Mouse (Mus musculus): ENCODE data around the gene Olfr764-ps1. TPM values are rescaled to one million over a fixed set of nuclear protein-coding genes. Genes with fewer than 3 reads are reported as not detected.
"Not testable (repeated sequence)": the region's sequence is repeated elsewhere in the genome, so short reads cannot be mapped to it uniquely, and the experiment has no call there.

Gene Olfr764-ps1
- polyA plus RNA-seq (2015; fragmentation: Nextera tagmentation; extraction: Ambion mirVana): not detected in 2 replicates

DNA sequence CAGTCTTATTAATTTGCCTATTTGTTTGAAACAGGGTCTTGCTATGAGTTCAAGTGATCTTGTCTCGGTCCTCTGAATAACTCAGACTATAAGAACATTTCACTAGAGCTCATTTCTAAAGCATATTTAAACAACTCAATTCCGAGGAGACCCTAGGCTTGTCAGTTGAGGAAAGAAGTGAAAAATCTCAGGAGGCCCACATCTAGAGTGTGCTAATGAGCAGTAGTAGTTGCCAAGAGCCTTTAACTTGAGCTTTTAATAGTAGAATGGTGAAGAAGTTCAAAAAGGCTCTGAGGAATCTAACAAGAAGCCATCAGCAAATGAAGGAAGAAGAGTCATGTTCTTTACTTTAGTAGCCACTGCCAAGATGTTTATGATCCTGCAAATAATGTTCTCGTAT, at the start of gene Olfr764-ps1:
Gene Olfr764-ps1, minus strand, starts transcription at position 101 of the 400 bp plus-strand sequence.
- H3K9me3 ChIP-seq (replicated peaks): no peaks in the 10 kb centered on the region
- H3K9ac ChIP-seq: no peak within 1 kb of the TSS
- no peak within 1 kb of the TSS for H3K27ac ChIP-seq
- WGBS: 71% methylated on average over 3 of the region's 3 CpGs
- H3K4me3 ChIP-seq: no peak within 1 kb of the TSS
- H3K36me3 ChIP-seq: no peaks in the 10 kb centered on the region
- ATAC-seq (replicated peaks; ENCODE audit: insufficient number of reproducible peaks, insufficient read depth, low FRiP score, low read depth): no peak
- H3K4me2 ChIP-seq: no peak within 1 kb of the TSS
- H3K4me1 ChIP-seq (replicated peaks): no peaks in the 10 kb centered on the region
- H3K27me3 ChIP-seq: no peaks in the 10 kb centered on the region

DNA sequence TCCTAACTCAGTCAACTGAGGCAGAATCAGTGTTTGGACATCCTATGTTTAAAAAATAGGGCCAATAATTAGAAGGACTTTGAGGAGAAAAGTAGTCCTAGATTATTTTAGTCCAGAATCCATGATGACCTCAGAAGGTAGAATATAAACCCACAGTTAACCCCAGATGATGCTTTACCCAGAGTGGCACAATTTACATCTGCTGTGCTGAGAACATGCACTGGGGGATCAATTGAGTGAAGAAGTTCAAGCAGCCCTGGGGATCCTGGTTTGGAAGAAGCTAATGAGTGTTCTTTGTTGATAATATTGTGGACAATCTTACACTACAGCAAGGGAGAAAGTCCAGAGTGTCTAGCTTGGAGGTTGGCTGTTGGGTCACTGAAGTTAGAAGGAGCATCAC, 43.1 kb upstream of the Olfr764-ps1 start, which contains the start of gene Olfr767:
Gene Olfr767, minus strand, starts transcription at position 101 of the 400 bp plus-strand sequence.
- not testable (repeated sequence) for H3K4me1 ChIP-seq (replicated peaks); H3K4me3 ChIP-seq; H3K9me3 ChIP-seq (replicated peaks); H3K4me2 ChIP-seq; H3K27me3 ChIP-seq; H3K36me3 ChIP-seq; H3K9ac ChIP-seq; H3K27ac ChIP-seq; ATAC-seq (replicated peaks; ENCODE audit: insufficient number of reproducible peaks, insufficient read depth, low FRiP score, low read depth)

DNA sequence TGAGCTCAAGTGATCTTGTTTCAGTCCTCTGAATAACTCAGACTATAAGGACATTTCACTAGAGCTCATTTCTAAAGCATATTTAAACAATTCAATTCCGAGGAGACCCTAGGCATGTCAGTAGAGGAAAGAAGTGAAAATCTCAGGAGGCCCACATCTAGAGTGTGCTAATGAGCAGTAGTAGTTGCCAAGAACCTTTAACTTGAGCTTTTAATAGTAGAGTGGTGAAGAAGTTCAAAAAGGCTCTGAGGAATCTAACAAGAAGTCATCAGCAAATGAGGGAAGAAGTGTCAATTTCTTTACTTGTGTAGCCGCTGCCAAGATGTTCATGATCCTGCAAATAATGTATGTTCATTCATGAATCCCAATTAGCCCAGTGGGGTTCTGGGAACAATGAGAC, 29.2 kb upstream of the Olfr764-ps1 start, which contains the start of gene Olfr766-ps1:
Gene Olfr766-ps1, minus strand, starts transcription at position 101 of the 400 bp plus-strand sequence.
- ATAC-seq (replicated peaks; ENCODE audit: insufficient number of reproducible peaks, insufficient read depth, low FRiP score, low read depth): no peak

DNA sequence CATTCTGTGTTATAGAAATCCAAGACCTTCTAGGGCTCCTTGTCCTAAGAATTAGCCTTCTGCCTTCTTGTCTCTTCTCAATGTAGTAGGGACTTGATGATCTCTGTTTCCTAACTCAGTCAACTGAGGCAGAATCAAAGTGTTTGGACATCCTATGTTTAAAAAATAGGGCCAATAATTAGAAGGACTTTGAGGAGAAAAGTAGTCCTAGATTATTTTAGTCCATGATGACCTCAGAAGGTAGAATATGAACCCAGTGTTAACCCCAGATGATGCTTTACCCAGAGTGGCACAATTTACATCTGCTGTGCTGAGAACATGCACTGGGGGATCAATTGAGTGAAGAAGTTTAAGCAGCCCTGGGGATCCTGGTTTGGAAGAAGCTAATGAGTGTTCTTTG, 10.2 kb upstream of the Olfr764-ps1 start, which contains the start of gene Olfr765:
Gene Olfr765, minus strand, starts transcription at position 101 of the 400 bp plus-strand sequence.
- H3K27me3 ChIP-seq; H3K27ac ChIP-seq; H3K9ac ChIP-seq; H3K4me1 ChIP-seq (replicated peaks); H3K36me3 ChIP-seq; H3K4me3 ChIP-seq; ATAC-seq (replicated peaks; ENCODE audit: insufficient number of reproducible peaks, insufficient read depth, low FRiP score, low read depth); H3K4me2 ChIP-seq; H3K9me3 ChIP-seq (replicated peaks): not testable (repeated sequence)

More for the DNA sequence above, 29.2 kb upstream of the Olfr764-ps1 start, which contains the start of gene Olfr766-ps1:
- 76% methylated on average over 2 of the region's 2 CpGs for WGBS
- no peak within 1 kb of the TSS for H3K9ac ChIP-seq
- H3K4me3 ChIP-seq: no peak within 1 kb of the TSS
- H3K36me3 ChIP-seq: no peaks in the 10 kb centered on the region
- no peak within 1 kb of the TSS for H3K4me2 ChIP-seq
- H3K9me3 ChIP-seq (replicated peaks): no peaks in the 10 kb centered on the region
- H3K27ac ChIP-seq: no peak within 1 kb of the TSS
- no peaks in the 10 kb centered on the region for H3K27me3 ChIP-seq
- H3K4me1 ChIP-seq (replicated peaks): no peaks in the 10 kb centered on the region

DNA sequence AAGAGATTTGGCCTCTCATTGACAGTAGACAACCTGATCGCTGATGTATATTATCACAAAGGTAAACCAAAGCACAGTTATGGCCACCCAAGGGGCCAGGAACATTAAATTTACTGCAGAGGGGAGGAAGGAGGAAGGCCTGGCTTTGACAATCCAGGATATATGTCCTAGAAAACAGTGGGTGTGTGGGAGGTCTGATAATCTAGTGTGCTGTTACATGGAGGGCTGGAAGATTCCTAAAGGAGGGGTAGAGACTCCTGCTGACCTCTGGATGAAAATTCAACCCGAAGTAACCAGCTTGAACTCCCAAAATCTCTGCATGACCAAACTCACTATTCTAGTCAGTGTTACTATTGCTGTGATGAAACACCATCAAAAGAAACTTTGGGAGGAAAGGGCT, 11.4 kb downstream of the Olfr764-ps1 start:
- no peak overlapping the region for H3K4me2 ChIP-seq
- H3K27me3 ChIP-seq: no peaks in the 10 kb centered on the region
- H3K27ac ChIP-seq: no peak overlapping the region
- no peaks in the 10 kb centered on the region for H3K4me1 ChIP-seq (replicated peaks)
- H3K9me3 ChIP-seq (replicated peaks): no peaks in the 10 kb centered on the region
- ATAC-seq (replicated peaks; ENCODE audit: insufficient number of reproducible peaks, insufficient read depth, low FRiP score, low read depth): no peak
- H3K36me3 ChIP-seq: no peaks in the 10 kb centered on the region
- H3K9ac ChIP-seq: no peak overlapping the region
- WGBS: 69% methylated on average over 2 of the region's 2 CpGs
- H3K4me3 ChIP-seq: no peak overlapping the region

DNA sequence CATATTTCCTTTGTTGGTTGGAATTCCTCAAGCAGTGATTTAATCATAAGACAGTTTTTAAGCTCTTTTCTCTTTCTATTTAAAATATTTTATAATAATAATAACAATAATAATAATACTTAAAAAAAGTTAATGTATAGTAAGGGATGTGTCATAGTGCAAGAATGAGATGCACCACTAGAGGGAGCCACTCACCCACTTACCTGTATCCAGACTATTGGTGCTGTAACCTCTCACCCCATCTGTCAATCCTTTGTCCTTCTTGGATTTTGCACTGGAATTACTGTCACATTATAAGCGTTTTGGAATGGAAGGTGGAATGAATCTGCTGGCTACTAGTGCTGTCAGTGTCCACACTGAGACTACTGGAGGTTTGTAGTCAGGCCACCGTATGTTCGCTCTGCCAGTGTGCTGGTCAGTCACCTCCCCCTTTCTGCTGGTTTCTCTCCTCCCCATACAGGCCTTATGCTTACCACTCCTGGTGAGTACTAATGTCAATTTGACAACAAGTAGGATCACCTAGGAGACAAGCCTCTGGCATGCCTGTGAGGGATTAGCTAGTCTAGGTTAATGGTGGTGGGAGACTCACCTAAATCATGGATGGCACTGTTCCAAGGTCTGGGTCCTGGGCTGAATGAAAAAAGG, 13.6 kb downstream of the Olfr764-ps1 start:
- no peak for ATAC-seq (replicated peaks; ENCODE audit: insufficient number of reproducible peaks, insufficient read depth, low FRiP score, low read depth)

DNA sequence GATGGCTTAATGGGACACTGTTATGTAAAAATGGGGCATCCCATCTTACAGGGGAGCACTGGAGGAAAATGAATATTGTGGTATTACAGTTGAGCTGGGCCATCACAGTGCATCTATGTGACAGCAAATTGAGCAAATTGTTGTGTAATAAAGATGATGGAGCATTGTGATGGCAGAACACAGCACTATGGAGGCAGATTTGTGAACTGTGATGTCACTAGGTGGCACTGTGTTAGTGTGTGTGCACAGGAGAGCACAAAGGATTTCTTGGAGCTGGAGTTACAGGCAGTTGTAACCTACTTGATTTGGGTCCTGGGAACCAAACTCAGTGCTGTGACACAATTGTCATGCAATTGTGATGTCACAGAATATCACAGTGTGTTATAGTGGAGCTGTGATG, 16.4 kb downstream of the Olfr764-ps1 start:
- no peak for ATAC-seq (replicated peaks; ENCODE audit: insufficient number of reproducible peaks, insufficient read depth, low FRiP score, low read depth)
- no peak overlapping the region for H3K9ac ChIP-seq
- no peaks in the 10 kb centered on the region for H3K9me3 ChIP-seq (replicated peaks)
- H3K4me2 ChIP-seq: no peak overlapping the region
- H3K36me3 ChIP-seq: no peaks in the 10 kb centered on the region
- no peaks in the 10 kb centered on the region for H3K4me1 ChIP-seq (replicated peaks)
- no peak overlapping the region for H3K27ac ChIP-seq
- H3K4me3 ChIP-seq: no peak overlapping the region
- no peaks in the 10 kb centered on the region for H3K27me3 ChIP-seq

More for the DNA sequence above, 13.6 kb downstream of the Olfr764-ps1 start:
- no peak overlapping the region for H3K27ac ChIP-seq
- H3K4me3 ChIP-seq: no peak overlapping the region
- H3K4me2 ChIP-seq: no peak overlapping the region
- H3K36me3 ChIP-seq: no peaks in the 10 kb centered on the region
- no peak overlapping the region for H3K9ac ChIP-seq
- no peaks in the 10 kb centered on the region for H3K9me3 ChIP-seq (replicated peaks)
- 61% methylated on average over 3 of the region's 3 CpGs for WGBS
- no peaks in the 10 kb centered on the region for H3K27me3 ChIP-seq
- H3K4me1 ChIP-seq (replicated peaks): no peaks in the 10 kb centered on the region

DNA sequence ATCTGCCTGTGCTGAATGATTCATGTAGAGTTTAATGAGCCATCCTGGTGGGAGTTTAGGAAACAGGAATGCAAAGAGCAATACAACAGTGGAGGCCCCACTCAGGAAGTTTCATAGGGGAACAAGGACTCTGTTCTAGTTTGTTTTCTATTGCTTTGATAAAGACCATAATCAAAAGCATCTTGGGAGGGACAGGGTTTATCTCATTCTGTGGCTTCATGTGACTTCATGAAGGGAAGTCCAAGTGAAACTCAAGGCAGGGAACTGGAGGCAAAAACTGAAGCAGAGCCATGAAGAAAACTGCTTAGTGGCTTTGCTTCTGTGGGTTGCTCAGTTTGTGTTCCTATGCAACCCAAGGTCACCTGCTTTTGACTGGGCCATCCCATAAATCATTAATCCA, 25.2 kb downstream of the Olfr764-ps1 start:
- Histone ChIP-seq H3K36me3 (no peaks in the 10 kb centered on the region), H3K4me2 (no peak overlapping the region), H3K9ac (no peak overlapping the region), H3K4me3 (no peak overlapping the region), H3K4me1 (replicated peaks) (no peaks in the 10 kb centered on the region), H3K27me3 (no peaks in the 10 kb centered on the region), H3K9me3 (replicated peaks) (no peaks in the 10 kb centered on the region), H3K27ac (no peak overlapping the region)
- ATAC-seq (replicated peaks; ENCODE audit: insufficient number of reproducible peaks, insufficient read depth, low FRiP score, low read depth): no peak

DNA sequence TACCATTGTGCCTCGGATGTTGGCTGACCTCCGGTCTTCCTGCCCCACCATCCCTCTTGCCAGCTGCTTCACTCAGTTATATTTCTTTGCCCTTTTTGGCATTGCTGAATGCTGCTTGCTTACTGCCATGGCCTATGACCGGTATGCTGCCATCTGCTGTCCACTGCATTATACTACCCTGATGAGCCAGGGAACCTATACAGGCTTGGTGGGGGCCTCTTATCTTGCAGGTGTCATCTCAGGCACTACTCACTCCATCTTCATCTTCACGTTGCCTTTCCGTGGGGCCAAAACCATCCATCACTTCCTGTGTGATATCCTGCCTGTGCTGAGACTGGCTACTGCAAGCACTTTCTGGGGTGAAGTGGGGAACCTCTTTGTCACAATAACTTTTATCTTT, 28.2 kb downstream of the Olfr764-ps1 start:
- not testable (repeated sequence) for H3K4me2 ChIP-seq; ATAC-seq (replicated peaks; ENCODE audit: insufficient number of reproducible peaks, insufficient read depth, low FRiP score, low read depth); H3K36me3 ChIP-seq; H3K27ac ChIP-seq; H3K9me3 ChIP-seq (replicated peaks); H3K9ac ChIP-seq; H3K4me3 ChIP-seq; H3K27me3 ChIP-seq; H3K4me1 ChIP-seq (replicated peaks)
- 56% methylated on average over 2 of the region's 5 CpGs for WGBS

DNA sequence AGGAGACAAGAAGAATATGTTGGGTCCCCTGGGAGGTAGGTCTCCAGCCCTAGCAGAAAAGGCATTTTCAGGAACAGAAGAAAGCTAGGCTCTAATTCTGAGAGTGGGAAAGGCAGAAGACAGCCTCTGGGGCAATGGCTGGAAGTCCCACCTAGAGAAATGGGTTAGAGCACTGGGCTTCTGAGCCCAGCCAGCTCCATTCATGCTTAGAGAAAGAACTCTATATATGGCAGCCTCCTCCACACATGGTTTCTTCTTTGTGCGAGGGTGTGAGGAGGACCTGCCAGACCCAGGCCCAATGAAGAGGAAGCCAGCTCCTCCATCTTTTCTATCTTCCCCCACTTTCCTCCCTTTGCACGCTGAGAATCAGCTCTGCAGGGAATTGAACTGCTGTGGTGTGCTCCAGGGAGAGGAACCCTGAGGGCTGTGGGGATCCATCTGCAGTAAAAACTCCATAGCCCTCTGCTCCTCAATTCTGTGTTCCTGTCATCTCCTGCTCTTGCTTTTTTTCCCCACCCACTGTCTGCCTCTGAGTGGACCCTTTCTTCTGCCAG, 29.3 kb downstream of the Olfr764-ps1 start, which contains the start of gene Olfr763:
Gene Olfr763, plus strand, starts transcription at position 504 of the 554 bp plus-strand sequence.
- no peak for ATAC-seq (replicated peaks; ENCODE audit: insufficient number of reproducible peaks, insufficient read depth, low FRiP score, low read depth)
- H3K4me2 ChIP-seq: no peak within 1 kb of the TSS
- H3K4me1 ChIP-seq (replicated peaks): no peaks in the 10 kb centered on the region
- no peak within 1 kb of the TSS for H3K27ac ChIP-seq
- no peak within 1 kb of the TSS for H3K4me3 ChIP-seq
- H3K9me3 ChIP-seq (replicated peaks): no peaks in the 10 kb centered on the region
- H3K36me3 ChIP-seq: no peaks in the 10 kb centered on the region
- no peak within 1 kb of the TSS for H3K9ac ChIP-seq
- WGBS: 57% methylated on average over 2 of the region's 2 CpGs
- no peaks in the 10 kb centered on the region for H3K27me3 ChIP-seq

DNA sequence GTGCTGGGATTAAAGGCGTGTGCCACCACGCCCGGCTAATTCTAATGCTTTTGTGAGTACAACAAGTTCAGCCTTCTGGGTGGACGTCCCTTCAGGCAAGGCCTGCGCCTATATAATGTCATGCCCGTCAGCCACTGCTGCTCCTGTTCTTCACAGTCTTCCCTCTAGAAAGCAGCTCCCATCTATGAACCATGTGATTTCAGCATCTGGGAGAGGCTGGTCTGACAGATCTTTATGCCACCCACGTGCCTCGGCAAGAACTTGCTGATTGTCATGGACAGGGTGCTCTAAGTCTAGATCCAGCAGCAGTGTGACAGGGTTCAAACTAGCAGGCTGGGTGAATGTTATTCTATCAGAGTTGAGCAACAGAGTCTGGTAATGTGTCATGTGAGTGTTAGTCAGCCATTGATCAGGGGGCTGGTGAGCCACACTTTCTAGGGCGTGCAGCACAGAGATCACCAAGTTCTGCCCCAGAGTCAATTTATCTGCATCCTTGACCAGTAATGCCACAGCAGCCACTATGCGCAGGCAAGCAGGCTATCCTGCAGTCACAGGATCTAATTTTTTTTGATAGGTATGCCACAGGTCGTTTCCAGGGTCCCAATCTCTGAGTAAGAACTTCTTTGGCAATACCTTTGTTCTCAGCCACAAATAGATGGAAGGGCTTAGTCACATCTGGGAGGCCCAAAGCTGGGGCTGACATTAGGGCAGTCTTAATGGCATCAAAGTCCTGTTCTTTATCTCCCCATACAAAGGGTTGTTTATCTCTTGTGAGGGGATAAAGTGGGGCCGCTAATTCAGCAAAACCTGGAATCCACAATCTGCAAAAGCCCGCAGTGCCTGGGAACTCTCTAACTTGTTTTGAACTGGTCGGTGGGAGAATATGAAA, 35.4 kb downstream of the Olfr764-ps1 start:
- Histone ChIP-seq H3K4me3 (no peak overlapping the region), H3K9me3 (replicated peaks) (no peaks in the 10 kb centered on the region), H3K9ac (no peak overlapping the region), H3K27ac (no peak overlapping the region), H3K4me1 (replicated peaks) (no peaks in the 10 kb centered on the region), H3K4me2 (no peak overlapping the region), H3K36me3 (no peaks in the 10 kb centered on the region), H3K27me3 (no peaks in the 10 kb centered on the region)
- no peak for ATAC-seq (replicated peaks; ENCODE audit: insufficient number of reproducible peaks, insufficient read depth, low FRiP score, low read depth)
- WGBS: 72% methylated on average over 14 of the region's 14 CpGs
